Mouse (Mus musculus) limb, embryonic 12.5 days (tissue): Measurements from ENCODE around the gene Zfp768. TPM values are rescaled to one million over a fixed set of nuclear protein-coding genes. Genes with fewer than 3 reads are reported as not detected.
"Not testable (repeated sequence)": the region's sequence is repeated elsewhere in the genome, so short reads cannot be mapped to it uniquely, and the experiment has no call there.

Source experiments
- ATAC-seq: fragments of 200-750 bp; cut with Nextera tagmentation; 2 replicates; pipeline ENCODE4 v1.8.0; 2017; ENCODE audit warnings: low read depth, moderate TSS enrichment; ENCODE audit not compliant: insufficient number of reproducible peaks, insufficient read depth, low FRiP score, low TSS enrichment
- H3K27ac ChIP-seq: fragments of 300-500 bp; sonication (generic); 2 replicates; pipeline ENCODE4 v1.5.1; 2016; ENCODE audit warnings: mild to moderate bottlenecking, moderate library complexity
- H3K27me3 ChIP-seq: fragments of 300-500 bp; sonication (generic); 2 replicates; pipeline ENCODE4 v1.6.1; 2016; ENCODE audit warnings: mild to moderate bottlenecking, moderate library complexity
- H3K36me3 ChIP-seq: fragments of 300-500 bp; sonication (generic); 2 replicates; pipeline ENCODE4 v1.6.1; 2016; ENCODE audit warnings: mild to moderate bottlenecking, moderate library complexity
- H3K4me1 ChIP-seq: fragments of 300-500 bp; sonication (generic); replicated peaks from 2 replicates; pipeline ENCODE4 v1.6.1; 2016
- H3K4me2 ChIP-seq: fragments of 300-500 bp; sonication (generic); 2 replicates; pipeline ENCODE4 v1.6.1; 2016; ENCODE audit warnings: mild to moderate bottlenecking, moderate library complexity
- H3K4me3 ChIP-seq: fragments of 300-500 bp; sonication (generic); replicated peaks from 2 replicates; pipeline ENCODE4 v1.5.1; 2016; ENCODE audit warnings: mild to moderate bottlenecking
- H3K9ac ChIP-seq: fragments of 300-500 bp; sonication (generic); replicated peaks from 2 replicates; pipeline ENCODE4 v1.6.1; 2016; ENCODE audit warnings: mild to moderate bottlenecking, moderate library complexity
- H3K9me3 ChIP-seq: fragments of 300-500 bp; sonication (generic); 2 replicates; pipeline ENCODE4 v1.6.1; 2016; ENCODE audit warnings: mild to moderate bottlenecking, moderate library complexity
- WGBS: fragments of 180-500 bp; shearing (Covaris S2); methylation state at CpG from one replicate; pipeline ENCODE4 v1.1.7; 2016; 5-methylcytosine and 5-hydroxymethylcytosine counted together
- polyA plus RNA-seq: library from polyadenylated mRNA; unstranded; fragments of >200 nt; fragmentation: Nextera tagmentation; extraction: Ambion mirVana; gene quantifications from 2 replicates; pipeline ENCODE4 v1.2.1, GENCODE M21; 2016

The Zfp768 gene
- polyA plus RNA-seq, 1 experiment from 2014 or later: 21.0 TPM

DNA sequence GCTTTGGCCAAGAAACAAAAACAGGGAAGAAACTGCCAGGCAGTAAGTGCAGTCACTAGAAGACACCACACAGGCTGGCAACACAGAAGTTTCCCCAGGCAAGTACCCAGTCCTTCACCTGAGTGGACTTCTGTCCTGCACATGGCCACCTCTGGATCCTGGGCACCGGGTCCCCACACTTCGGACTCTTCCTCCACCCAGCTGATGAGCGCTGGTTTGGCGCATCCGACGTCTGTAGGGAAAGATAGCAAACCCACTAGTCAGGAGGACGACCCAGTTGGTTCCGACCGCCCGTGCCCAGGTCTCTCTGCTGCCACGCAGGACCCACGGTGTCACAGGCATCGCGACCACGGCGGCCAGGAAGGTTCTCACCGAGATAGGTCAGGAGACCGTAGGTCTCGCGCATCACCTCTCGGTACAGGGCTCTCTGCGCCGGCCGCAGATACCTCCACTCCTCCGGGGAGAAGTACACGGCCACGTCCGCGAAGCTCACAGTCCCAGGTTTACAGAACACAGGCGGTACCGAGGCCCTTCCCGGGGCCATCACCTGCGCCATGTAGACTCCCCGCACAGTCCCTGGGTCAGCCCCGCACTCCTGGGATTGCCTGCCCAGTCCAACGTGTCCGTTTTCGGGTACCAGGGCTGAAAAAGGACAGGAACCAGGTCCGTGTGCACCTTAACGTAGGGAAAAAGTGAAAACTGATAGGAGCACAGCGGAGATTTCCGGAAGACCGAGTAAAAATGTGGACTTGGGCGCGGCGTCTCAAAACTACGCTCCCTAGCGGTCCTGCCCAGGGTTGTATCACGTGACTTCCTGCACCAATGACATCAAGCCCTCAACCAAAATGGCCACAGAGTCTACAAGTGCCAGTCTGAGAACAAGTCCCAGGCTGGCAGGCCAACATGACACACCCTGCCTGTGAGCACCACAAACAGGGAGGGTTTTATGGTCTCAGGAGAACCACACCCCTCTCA, 30.2 kb upstream of the Zfp768 start, which contains the start of gene Zfp747:
Gene Zfp747, minus strand, starts transcription at position 780 of the 975 bp plus-strand sequence.
- Histone ChIP-seq H3K36me3 (peaks cover 15% of the 10 kb centered on the region), H3K9ac (peak within 1 kb of the TSS; percentile 77), H3K27ac (0 out of 2 replicates have a peak within 1 kb of the TSS, but pooled peaks have one; percentile 64), H3K4me2 (peak within 1 kb of the TSS; percentile 74), H3K4me3 (peak within 1 kb of the TSS; percentile 69)
- peak; percentile 91 for ATAC-seq
- H3K27me3 ChIP-seq, H3K9me3 ChIP-seq, H3K4me1 ChIP-seq: not testable (repeated sequence)
- 2% methylated on average over 49 of the region's 49 CpGs for WGBS

DNA sequence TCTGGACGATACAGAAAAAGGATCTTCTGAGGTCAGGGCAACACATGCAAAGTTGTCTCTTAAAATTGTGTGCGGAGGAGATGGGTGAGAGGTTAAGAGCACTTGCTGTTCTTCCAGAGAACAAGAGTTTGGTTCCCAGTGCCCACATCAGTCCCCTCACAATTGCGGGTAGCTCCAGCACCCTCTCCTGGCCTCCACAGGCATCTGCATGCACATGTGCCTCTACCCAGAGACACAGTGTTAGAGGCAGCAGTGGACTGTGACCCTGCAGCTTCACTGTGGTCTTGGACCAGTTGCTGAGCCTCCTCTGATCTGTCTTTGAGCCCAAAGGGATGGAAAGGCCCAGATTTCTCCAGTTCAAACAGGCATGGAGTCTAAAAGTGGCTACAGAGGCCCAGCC, 26.5 kb upstream of the Zfp768 start:
- H3K36me3 ChIP-seq: peaks cover 15% of the 10 kb centered on the region
- 79% methylated on average over 3 of the region's 3 CpGs for WGBS
- not testable (repeated sequence) for H3K9me3 ChIP-seq, H3K4me1 ChIP-seq, H3K4me3 ChIP-seq, H3K4me2 ChIP-seq, H3K27me3 ChIP-seq, H3K27ac ChIP-seq, ATAC-seq, H3K9ac ChIP-seq

DNA sequence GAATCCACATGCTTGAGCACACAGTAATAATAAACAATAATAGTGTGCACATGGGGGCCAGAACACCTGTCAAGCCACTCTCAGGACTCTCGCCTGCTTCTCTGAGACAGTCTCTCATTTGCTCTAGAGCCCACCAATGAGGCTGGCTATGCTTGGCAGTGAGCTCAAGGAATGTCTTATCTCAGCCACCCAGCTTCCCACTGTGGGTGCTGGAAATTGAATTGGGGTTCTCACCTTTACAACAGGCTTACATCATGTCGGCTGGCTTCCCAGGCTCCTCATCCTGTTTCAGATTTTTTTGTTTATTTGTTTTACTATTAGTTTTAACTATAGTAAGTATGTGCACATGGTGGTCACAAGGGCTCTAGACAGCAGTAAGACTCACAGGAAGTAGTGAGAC, 25.8 kb upstream of the Zfp768 start:
- Histone ChIP-seq H3K36me3 (peaks cover 15% of the 10 kb centered on the region), H3K27ac (no peak overlapping the region), H3K27me3 (no peaks in the 10 kb centered on the region), H3K4me3 (no peak overlapping the region), H3K9me3 (0 out of 2 replicates have a peak, but pooled peaks cover 5% of the 10 kb centered on the region), H3K9ac (no peak overlapping the region), H3K4me2 (no peak overlapping the region), H3K4me1 (0 out of 2 replicates have a peak, but pooled peaks cover 3% of the 10 kb centered on the region)
- WGBS: 80% methylated on average over 2 of the region's 2 CpGs
- ATAC-seq: no peak

DNA sequence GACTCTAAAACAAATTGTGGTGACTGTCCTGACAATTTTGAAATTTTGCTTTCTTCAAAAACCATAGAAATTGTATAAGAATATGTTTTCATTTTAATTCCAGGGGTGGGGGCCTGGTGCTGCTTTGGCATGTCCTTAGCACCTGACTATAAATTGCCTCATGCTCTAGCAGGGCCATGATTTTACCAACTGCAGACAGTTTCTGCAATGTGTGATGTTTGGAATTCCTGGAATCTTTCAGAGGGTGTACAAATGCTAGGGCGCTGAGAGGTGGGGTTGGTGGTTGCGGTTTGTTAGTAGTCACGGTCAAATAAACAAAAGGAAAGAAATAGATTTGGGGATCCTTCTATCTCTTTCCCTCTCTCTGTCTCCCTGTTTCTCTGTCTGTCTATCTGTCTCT, 20.9 kb upstream of the Zfp768 start:
- Histone ChIP-seq H3K9ac (no peak overlapping the region), H3K9me3 (0 out of 2 replicates have a peak, but pooled peaks cover 5% of the 10 kb centered on the region), H3K4me3 (no peak overlapping the region), H3K27me3 (peaks cover 28% of the 10 kb centered on the region), H3K36me3 (no peaks in the 10 kb centered on the region; the same call in 1 of the 2 replicates), H3K4me2 (no peak overlapping the region), H3K4me1 (peaks cover 7% of the 10 kb centered on the region), H3K27ac (no peak overlapping the region)
- ATAC-seq: no peak
- 83% methylated on average over 3 of the region's 3 CpGs for WGBS

DNA sequence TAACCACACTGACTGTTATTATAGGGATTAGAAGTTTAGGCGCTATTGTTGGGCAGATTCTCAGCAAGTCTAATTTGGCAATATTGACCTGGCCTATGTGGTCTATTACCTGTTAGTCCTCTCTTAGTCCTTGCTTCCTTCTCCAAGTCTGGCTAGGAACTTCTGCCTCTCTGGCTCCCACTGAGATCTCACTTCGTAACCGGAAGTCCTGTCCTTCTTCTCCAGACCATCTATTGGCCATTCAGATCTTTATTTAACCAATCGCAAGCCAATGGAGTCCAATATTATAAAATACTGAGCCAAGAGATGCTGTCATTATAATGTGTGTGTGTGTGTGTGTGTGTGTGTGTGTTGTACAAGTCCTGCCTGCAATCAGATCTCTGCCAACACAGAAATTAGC, 18.8 kb upstream of the Zfp768 start:
- H3K4me3 ChIP-seq: peak overlapping the region; percentile 42; the same call in 1 of the 2 replicates
- ATAC-seq: no peak
- WGBS: 59% methylated on average over 4 of the region's 4 CpGs
- H3K27ac ChIP-seq: no peak overlapping the region
- H3K9me3 ChIP-seq: 0 out of 2 replicates have a peak, but pooled peaks cover 5% of the 10 kb centered on the region
- H3K9ac ChIP-seq: peak overlapping the region; percentile 63; the same call in 1 of the 2 replicates
- H3K36me3 ChIP-seq: no peaks in the 10 kb centered on the region
- peaks cover 7% of the 10 kb centered on the region for H3K4me1 ChIP-seq
- peaks cover 43% of the 10 kb centered on the region for H3K27me3 ChIP-seq
- peak overlapping the region; percentile 75 for H3K4me2 ChIP-seq

DNA sequence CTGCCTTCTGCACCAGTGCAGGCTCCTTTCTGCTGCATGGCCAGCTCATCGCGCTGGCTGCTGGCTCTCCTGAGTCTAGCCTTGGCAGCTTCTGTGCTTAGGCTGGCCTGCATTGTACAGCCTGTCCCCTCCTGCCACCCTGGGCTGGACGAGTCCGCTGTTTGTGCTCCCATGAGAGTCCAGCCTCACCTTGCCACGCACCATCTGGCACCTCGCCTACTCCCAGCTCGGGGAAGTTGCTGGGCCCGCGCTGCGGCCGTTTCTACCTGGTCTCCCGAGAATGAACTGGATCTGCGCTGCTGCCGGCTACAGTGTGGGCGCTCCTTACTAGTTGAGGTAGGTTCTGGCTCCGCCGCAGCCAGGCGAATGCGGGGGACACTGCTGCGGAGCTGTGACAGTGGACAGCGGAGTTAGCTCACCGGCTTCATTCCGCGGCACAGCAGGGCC, 18.1 kb upstream of the Zfp768 start:
- no peak overlapping the region for H3K27ac ChIP-seq
- H3K9ac ChIP-seq: peak overlapping the region; percentile 63
- H3K4me1 ChIP-seq: peaks cover 7% of the 10 kb centered on the region
- under 1% methylated on average over 24 of the region's 24 CpGs for WGBS
- no peak for ATAC-seq
- peak overlapping the region; percentile 42 for H3K4me3 ChIP-seq
- H3K36me3 ChIP-seq: no peaks in the 10 kb centered on the region
- H3K4me2 ChIP-seq: peak overlapping the region; percentile 75
- 0 out of 2 replicates have a peak, but pooled peaks cover 5% of the 10 kb centered on the region for H3K9me3 ChIP-seq
- peaks cover 43% of the 10 kb centered on the region for H3K27me3 ChIP-seq

DNA sequence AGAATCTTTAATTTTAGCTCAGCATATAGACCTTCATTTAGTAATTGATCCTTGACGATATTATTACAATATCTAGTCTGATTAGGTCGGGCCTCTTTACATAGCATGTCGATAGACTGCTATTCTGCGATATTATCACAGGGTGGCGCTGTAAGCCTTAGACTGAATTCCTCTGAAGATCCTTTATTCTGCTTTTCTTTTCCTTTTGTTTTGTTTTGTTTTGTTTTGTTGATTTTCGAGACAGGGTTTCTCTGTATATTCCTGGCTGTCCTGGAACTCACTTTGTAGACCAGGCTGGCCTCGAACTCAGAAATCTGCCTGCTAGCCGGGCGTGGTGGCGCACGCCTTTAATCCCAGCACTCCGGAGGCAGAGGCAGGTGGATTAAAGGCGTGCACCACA, 17.0 kb upstream of the Zfp768 start:
- H3K4me1 ChIP-seq, H3K4me3 ChIP-seq, H3K36me3 ChIP-seq, H3K9ac ChIP-seq, H3K9me3 ChIP-seq, H3K27ac ChIP-seq, ATAC-seq: not testable (repeated sequence)
- WGBS: 22% methylated on average over 13 of the region's 13 CpGs
- Histone ChIP-seq H3K27me3 (peaks cover 43% of the 10 kb centered on the region), H3K4me2 (peak overlapping the region; percentile 36)

DNA sequence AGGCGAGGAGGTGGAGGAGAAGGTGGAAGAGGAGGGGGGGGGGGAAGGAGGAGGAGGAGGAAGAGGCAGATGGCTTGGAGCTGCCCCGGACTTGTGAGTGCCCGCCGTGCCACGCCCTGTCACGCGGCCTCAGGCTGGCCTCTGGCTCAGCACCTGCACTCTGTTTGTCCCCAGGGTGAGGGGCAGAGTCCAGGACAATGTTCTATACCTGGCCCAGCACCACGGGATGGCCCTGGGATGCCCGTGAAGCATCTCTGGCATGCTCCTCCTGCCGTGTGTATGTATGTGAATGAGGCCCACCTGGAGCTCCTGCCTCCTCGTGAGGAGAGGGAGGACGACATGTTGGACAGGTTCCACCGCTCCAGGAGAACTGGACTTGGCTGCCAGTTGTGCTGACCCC, 16.1 kb upstream of the Zfp768 start:
- Histone ChIP-seq H3K9ac (no peak overlapping the region), H3K27me3 (peaks cover 43% of the 10 kb centered on the region), H3K27ac (no peak overlapping the region), H3K4me1 (peaks cover 7% of the 10 kb centered on the region), H3K4me3 (no peak overlapping the region), H3K36me3 (no peaks in the 10 kb centered on the region), H3K9me3 (no peaks in the 10 kb centered on the region), H3K4me2 (no peak overlapping the region)
- no peak for ATAC-seq
- WGBS: 40% methylated on average over 13 of the region's 13 CpGs

DNA sequence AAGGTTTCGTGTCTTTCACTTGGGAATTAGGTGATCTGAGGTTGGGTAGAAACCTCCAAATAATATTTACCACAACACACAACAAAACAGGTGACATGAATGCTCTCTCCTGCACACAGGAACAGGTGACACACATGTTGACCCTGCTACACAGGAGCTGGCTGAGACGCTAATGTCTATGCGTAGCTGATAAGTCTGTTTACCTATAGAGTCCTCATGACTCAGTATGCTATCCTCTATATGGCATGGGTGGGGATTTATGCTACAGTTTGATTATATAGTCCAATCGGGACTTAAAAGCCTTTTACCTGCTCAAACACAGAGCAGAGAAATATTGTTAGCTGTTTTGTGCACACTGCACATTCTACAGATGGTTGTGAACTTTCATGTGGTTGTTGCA, 14.9 kb upstream of the Zfp768 start:
- no peak for ATAC-seq
- peaks cover 7% of the 10 kb centered on the region for H3K4me1 ChIP-seq
- no peak overlapping the region for H3K27ac ChIP-seq
- no peak overlapping the region for H3K9ac ChIP-seq
- no peaks in the 10 kb centered on the region for H3K36me3 ChIP-seq
- no peaks in the 10 kb centered on the region for H3K9me3 ChIP-seq
- H3K4me3 ChIP-seq: no peak overlapping the region
- H3K4me2 ChIP-seq: no peak overlapping the region
- 76% methylated on average over 4 of the region's 4 CpGs for WGBS
- peaks cover 38% of the 10 kb centered on the region for H3K27me3 ChIP-seq

DNA sequence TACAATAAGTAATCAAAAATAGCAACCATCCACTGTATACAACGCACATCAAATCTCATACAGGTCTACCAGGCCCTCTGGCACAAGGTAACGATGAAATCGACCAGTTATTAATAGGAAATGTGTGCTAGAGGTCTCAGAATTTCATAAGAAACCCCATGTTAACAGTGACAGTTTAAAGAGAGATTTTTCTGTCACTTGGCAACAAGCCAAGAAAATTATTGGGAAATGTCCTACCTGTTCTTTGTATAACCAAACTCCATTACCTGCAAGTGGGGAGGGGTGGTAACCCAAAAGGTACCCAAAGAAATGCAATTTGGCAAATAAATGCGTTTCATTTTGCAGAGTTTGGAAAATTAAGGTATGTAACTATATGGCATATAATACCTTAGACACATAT, 13.1 kb upstream of the Zfp768 start:
- H3K27me3 ChIP-seq: peaks cover 23% of the 10 kb centered on the region
- WGBS: 64% methylated on average over 4 of the region's 4 CpGs
- no peak overlapping the region for H3K4me3 ChIP-seq
- H3K4me1 ChIP-seq: peaks cover 2% of the 10 kb centered on the region
- H3K27ac ChIP-seq: no peak overlapping the region
- ATAC-seq: no peak
- H3K4me2 ChIP-seq: no peak overlapping the region
- H3K9ac ChIP-seq: no peak overlapping the region
- no peaks in the 10 kb centered on the region for H3K9me3 ChIP-seq
- no peaks in the 10 kb centered on the region for H3K36me3 ChIP-seq

DNA sequence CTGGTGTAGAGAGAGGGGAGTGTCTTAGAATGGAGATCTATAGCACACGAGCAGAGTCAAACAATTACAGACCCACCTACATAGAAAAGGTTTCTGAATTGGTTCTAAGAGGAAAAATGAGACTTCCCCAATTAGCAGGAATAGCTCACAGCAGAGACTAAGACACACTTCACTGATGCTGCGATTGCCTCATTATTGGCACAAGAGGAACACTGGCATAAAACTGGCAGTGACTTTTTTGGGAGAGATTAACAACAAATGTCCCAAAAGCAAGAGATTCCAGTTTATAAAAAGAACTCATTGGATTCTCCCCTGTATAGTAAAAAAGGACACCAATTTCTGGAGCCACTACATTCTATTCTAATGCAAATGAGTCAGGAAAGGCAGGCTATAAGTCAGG, 12.5 kb upstream of the Zfp768 start:
- no peak for ATAC-seq

More for the DNA sequence above, 12.5 kb upstream of the Zfp768 start:
- WGBS: 69% methylated on average over 2 of the region's 2 CpGs
- H3K36me3 ChIP-seq: no peaks in the 10 kb centered on the region
- H3K27me3 ChIP-seq: peaks cover 20% of the 10 kb centered on the region
- no peak overlapping the region for H3K4me2 ChIP-seq
- no peaks in the 10 kb centered on the region for H3K4me1 ChIP-seq
- no peak overlapping the region for H3K27ac ChIP-seq
- no peak overlapping the region for H3K4me3 ChIP-seq
- no peak overlapping the region for H3K9ac ChIP-seq
- no peaks in the 10 kb centered on the region for H3K9me3 ChIP-seq
